Mouse (Mus musculus): ENCODE measurements around the gene Cobll1. TPM values are rescaled to one million over a fixed set of nuclear protein-coding genes. Genes with fewer than 3 reads are reported as not detected.
A peak's percentile ranks its signal among the peaks of the same experiment; 100 is the strongest.

Cobll1 gene
- polyA plus RNA-seq, 1 experiment from 2014 or later, result 4.1 TPM

GRCm38 (mm10) chr2:65211620-65212019 lies 27.6 kb downstream of the Cobll1 start:
- no peaks in the 10 kb centered on the region for H3K27me3 ChIP-seq (replicated peaks; ENCODE audit: low read depth, poor library complexity, severe bottlenecking)
- no peaks in the 10 kb centered on the region for H3K4me1 ChIP-seq
- 91% methylated on average over 3 of the region's 3 CpGs for WGBS
- no peaks in the 10 kb centered on the region for H3K9me3 ChIP-seq
- H3K4me3 ChIP-seq, result no peak overlapping the region
- no peaks in the 10 kb centered on the region for H3K36me3 ChIP-seq (replicated peaks)
- no peak for DNase-seq (ENCODE audit: low spot score)
- no peak overlapping the region for H3K27ac ChIP-seq (replicated peaks)

GRCm38 (mm10) chr2:65207750-65208149 lies 31.5 kb downstream of the Cobll1 start:
- Histone ChIP-seq H3K27me3 (replicated peaks; ENCODE audit: low read depth, poor library complexity, severe bottlenecking) (no peaks in the 10 kb centered on the region), H3K27ac (replicated peaks) (no peak overlapping the region), H3K4me1 (peaks cover 3% of the 10 kb centered on the region; the same call in 1 of the 2 replicates), H3K36me3 (replicated peaks) (no peaks in the 10 kb centered on the region), H3K9me3 (no peaks in the 10 kb centered on the region), H3K4me3 (no peak overlapping the region)
- no peak for DNase-seq (ENCODE audit: low spot score)
- 84% methylated on average over 2 of the region's 2 CpGs for WGBS

DNA sequence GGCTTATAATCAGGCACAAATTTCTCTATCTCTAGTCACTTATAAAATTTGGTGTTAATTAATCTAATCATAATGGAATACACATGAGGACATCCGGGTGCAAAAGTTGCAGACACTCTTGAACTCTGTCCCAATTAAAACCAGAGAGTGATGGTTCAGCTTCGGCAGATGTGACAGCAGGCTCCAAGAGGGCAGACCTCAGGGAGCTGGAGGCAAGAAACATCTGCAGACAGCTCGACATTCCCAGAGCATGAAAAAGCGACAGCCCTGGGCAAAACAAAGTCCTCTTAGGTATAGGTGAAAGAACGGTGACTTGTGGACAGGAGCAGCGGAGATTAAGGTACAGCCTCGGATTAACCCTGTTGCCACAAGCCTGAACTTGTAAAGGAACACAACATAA lies 35.5 kb downstream of the Cobll1 start:
- H3K27me3 ChIP-seq (replicated peaks; ENCODE audit: low read depth, poor library complexity, severe bottlenecking), result no peaks in the 10 kb centered on the region
- no peak for DNase-seq (ENCODE audit: low spot score)
- WGBS, result 43% methylated on average over 7 of the region's 7 CpGs
- H3K27ac ChIP-seq (replicated peaks), result no peak overlapping the region
- no peak overlapping the region for H3K4me3 ChIP-seq
- no peaks in the 10 kb centered on the region for H3K9me3 ChIP-seq
- H3K4me1 ChIP-seq, result peaks cover 3% of the 10 kb centered on the region; the same call in 1 of the 2 replicates
- H3K36me3 ChIP-seq (replicated peaks), result no peaks in the 10 kb centered on the region

GRCm38 (mm10) chr2:65199706-65200105 lies 39.5 kb downstream of the Cobll1 start:
- no peak for DNase-seq (ENCODE audit: low spot score)
- Histone ChIP-seq H3K4me3 (no peak overlapping the region), H3K9me3 (no peaks in the 10 kb centered on the region), H3K27ac (replicated peaks) (no peak overlapping the region), H3K36me3 (replicated peaks) (no peaks in the 10 kb centered on the region), H3K4me1 (peaks cover 3% of the 10 kb centered on the region; the same call in 1 of the 2 replicates), H3K27me3 (replicated peaks; ENCODE audit: low read depth, poor library complexity, severe bottlenecking) (no peaks in the 10 kb centered on the region)
- 81% methylated on average over 9 of the region's 9 CpGs for WGBS

GRCm38 (mm10) chr2:65198605-65199004 lies 40.6 kb downstream of the Cobll1 start:
- no peak for DNase-seq (ENCODE audit: low spot score)
- H3K4me1 ChIP-seq, result no peaks in the 10 kb centered on the region
- no peak overlapping the region for H3K4me3 ChIP-seq
- H3K27me3 ChIP-seq (replicated peaks; ENCODE audit: low read depth, poor library complexity, severe bottlenecking), result no peaks in the 10 kb centered on the region
- WGBS, result 93% methylated on average over 3 of the region's 3 CpGs
- H3K9me3 ChIP-seq, result no peaks in the 10 kb centered on the region
- no peaks in the 10 kb centered on the region for H3K36me3 ChIP-seq (replicated peaks)
- H3K27ac ChIP-seq (replicated peaks), result no peak overlapping the region

DNA sequence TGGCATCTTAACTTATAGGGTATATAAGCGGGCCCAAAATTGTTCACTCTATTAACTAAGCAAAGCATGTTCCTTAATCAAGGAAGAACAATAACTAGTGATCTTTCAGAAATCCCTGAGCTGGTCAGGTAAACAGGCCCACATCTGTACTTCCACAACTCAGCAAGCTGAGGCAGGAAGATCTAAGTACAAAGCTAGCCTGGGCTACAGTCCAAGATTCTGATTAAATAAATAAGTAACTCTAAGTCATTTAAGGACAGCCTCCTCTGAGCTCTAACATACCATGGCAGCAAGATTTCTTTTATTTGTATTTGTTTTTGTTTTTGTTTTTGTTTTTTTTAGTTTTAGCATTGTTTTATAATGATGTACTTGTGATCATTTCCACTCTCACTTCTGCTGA lies 42.2 kb downstream of the Cobll1 start:
- H3K27me3 ChIP-seq (replicated peaks; ENCODE audit: low read depth, poor library complexity, severe bottlenecking), result no peaks in the 10 kb centered on the region
- H3K9me3 ChIP-seq, result no peaks in the 10 kb centered on the region
- no peak for DNase-seq (ENCODE audit: low spot score)
- no peaks in the 10 kb centered on the region for H3K36me3 ChIP-seq (replicated peaks)
- H3K4me1 ChIP-seq, result no peaks in the 10 kb centered on the region
- no peak overlapping the region for H3K27ac ChIP-seq (replicated peaks)
- H3K4me3 ChIP-seq, result no peak overlapping the region
- WGBS, result 91% methylated on average over 1 of the region's 1 CpGs

- no peak overlapping the region for H3K4me3 ChIP-seq
- no peak for DNase-seq (ENCODE audit: low spot score)
- H3K9me3 ChIP-seq, result no peaks in the 10 kb centered on the region
- WGBS, result 90% methylated on average over 9 of the region's 9 CpGs
- H3K27me3 ChIP-seq (replicated peaks; ENCODE audit: low read depth, poor library complexity, severe bottlenecking), result no peaks in the 10 kb centered on the region
- no peaks in the 10 kb centered on the region for H3K36me3 ChIP-seq (replicated peaks)
- no peak overlapping the region for H3K27ac ChIP-seq (replicated peaks)
- no peaks in the 10 kb centered on the region for H3K4me1 ChIP-seq
Measured at GRCm38 (mm10) chr2:65195233-65196010, 43.8 kb downstream of the Cobll1 start.

DNA sequence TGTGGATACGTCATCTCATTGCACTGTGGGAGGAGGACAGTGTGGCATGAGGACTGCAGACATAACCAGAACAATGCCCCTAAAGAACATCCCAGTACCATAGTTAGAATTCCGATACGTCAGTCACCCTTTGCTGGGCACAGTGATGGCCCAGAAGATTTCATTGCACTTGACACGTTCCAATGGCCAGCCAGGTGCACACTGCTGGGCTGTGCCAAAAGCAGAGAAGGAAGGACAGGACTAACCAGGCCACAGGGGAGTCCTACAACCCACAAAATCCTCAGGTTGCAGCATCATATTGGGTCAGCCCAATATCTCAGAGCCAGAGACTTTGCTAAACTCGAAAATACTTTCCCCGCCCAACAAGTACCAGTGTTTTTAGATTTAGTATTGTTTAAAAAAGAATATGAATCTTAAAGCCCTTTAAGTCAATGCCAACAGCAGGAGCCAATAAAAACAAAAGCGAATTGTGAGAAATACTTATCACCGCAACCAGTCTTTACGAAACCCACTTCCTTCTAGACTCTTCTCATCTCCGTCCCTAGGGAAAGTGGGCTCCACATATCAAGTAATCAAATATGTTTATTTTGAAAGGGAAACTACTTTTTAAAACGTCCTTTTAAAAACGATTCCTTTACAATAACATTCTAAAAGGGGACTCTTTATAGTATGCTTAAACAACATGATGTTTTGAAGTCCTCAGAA lies 46.0 kb downstream of the Cobll1 start:
- Histone ChIP-seq H3K9me3 (no peaks in the 10 kb centered on the region), H3K36me3 (replicated peaks) (no peaks in the 10 kb centered on the region), H3K27me3 (replicated peaks; ENCODE audit: low read depth, poor library complexity, severe bottlenecking) (no peaks in the 10 kb centered on the region), H3K4me3 (no peak overlapping the region), H3K4me1 (peaks cover 4% of the 10 kb centered on the region; the same call in 1 of the 2 replicates), H3K27ac (replicated peaks) (no peak overlapping the region)
- no peak for DNase-seq (ENCODE audit: low spot score)
- 79% methylated on average over 12 of the region's 12 CpGs for WGBS

DNA sequence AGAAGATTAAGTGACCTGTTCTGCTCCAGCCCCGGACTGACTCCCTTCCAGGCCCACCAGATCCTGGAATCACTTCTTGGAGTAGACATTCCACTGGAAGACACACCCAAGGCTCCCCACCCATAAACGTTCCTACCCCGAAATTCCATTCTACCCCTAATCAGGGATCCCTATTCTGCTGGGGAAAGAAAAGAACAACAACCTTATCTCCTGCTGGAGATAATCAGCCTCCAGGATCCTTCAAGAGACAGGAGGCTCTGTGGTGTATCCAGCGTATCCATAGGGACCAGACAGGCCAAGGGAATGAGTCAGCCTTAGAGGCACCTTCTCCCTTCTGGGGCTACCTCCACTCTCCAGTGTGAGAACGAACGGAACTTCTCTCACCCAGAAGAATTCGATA lies 47.8 kb downstream of the Cobll1 start:
- Histone ChIP-seq H3K27me3 (replicated peaks; ENCODE audit: low read depth, poor library complexity, severe bottlenecking) (no peaks in the 10 kb centered on the region), H3K27ac (replicated peaks) (no peak overlapping the region), H3K4me1 (peaks cover 4% of the 10 kb centered on the region; the same call in 1 of the 2 replicates), H3K9me3 (no peaks in the 10 kb centered on the region), H3K4me3 (no peak overlapping the region), H3K36me3 (replicated peaks) (no peaks in the 10 kb centered on the region)
- no peak for DNase-seq (ENCODE audit: low spot score)
- WGBS, result 70% methylated on average over 7 of the region's 7 CpGs

- DNase-seq (ENCODE audit: low spot score), result peak; percentile 31
- WGBS, result 54% methylated on average over 7 of the region's 7 CpGs
- peaks cover 4% of the 10 kb centered on the region; the same call in 1 of the 2 replicates for H3K4me1 ChIP-seq
- no peaks in the 10 kb centered on the region for H3K27me3 ChIP-seq (replicated peaks; ENCODE audit: low read depth, poor library complexity, severe bottlenecking)
- no peaks in the 10 kb centered on the region for H3K9me3 ChIP-seq
- H3K36me3 ChIP-seq (replicated peaks), result no peaks in the 10 kb centered on the region
- H3K27ac ChIP-seq (replicated peaks), result no peak overlapping the region
- no peak overlapping the region for H3K4me3 ChIP-seq
Measured at GRCm38 (mm10) chr2:65189346-65189745, 49.9 kb downstream of the Cobll1 start.

DNA sequence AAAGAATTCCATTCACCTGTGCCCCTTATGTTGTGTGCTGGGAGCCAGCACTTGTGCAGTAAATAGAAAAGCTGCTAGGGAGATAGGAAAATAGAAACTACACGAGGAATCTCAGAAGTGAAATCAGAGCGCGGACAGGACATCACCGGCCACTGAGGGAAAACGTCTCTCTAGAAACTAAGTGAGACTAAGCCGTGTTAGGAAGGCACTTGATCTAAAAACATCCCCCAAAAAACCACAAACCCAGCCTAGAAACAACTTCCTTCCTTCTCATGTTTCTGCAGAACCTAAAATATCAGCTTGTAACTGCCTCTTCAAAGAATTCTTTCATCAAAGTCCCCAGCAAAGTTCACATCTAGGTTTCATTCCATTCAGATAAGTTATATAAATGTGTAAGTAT lies 50.6 kb downstream of the Cobll1 start:
- Histone ChIP-seq H3K4me1 (peaks cover 4% of the 10 kb centered on the region; the same call in 1 of the 2 replicates), H3K4me3 (no peak overlapping the region), H3K9me3 (no peaks in the 10 kb centered on the region), H3K36me3 (replicated peaks) (no peaks in the 10 kb centered on the region), H3K27me3 (replicated peaks; ENCODE audit: low read depth, poor library complexity, severe bottlenecking) (no peaks in the 10 kb centered on the region), H3K27ac (replicated peaks) (no peak overlapping the region)
- WGBS, result 61% methylated on average over 6 of the region's 6 CpGs
- DNase-seq (ENCODE audit: low spot score), result no peak

GRCm38 (mm10) chr2:65187652-65188051 lies 51.6 kb downstream of the Cobll1 start:
- H3K9me3 ChIP-seq, result no peaks in the 10 kb centered on the region
- no peak overlapping the region for H3K27ac ChIP-seq (replicated peaks)
- H3K4me3 ChIP-seq, result no peak overlapping the region
- H3K27me3 ChIP-seq (replicated peaks; ENCODE audit: low read depth, poor library complexity, severe bottlenecking), result no peaks in the 10 kb centered on the region
- no peaks in the 10 kb centered on the region for H3K36me3 ChIP-seq (replicated peaks)
- peaks cover 4% of the 10 kb centered on the region for H3K4me1 ChIP-seq
- no peak for DNase-seq (ENCODE audit: low spot score)

DNA sequence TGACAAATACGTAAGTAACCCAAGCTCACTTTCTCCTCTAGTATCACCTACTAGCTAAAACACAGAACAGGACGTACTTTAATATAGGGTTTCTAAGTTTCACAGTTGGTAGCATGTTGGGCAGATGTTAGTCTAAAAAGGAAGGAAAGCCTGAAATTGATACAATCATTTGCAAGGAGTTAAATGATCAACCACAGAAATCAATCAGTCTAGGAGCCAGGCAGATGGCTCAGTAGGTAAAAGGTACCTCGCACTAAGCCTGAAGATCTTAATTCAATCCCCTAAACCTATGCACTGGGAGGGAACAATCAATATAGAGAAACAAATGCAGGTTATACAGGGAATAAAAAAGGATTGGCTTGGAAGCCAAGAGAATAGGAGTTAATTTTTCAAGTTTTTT lies 52.0 kb downstream of the Cobll1 start:
- H3K36me3 ChIP-seq (replicated peaks), result no peaks in the 10 kb centered on the region
- no peak overlapping the region for H3K4me3 ChIP-seq
- 93% methylated on average over 3 of the region's 3 CpGs for WGBS
- no peaks in the 10 kb centered on the region for H3K27me3 ChIP-seq (replicated peaks; ENCODE audit: low read depth, poor library complexity, severe bottlenecking)
- DNase-seq (ENCODE audit: low spot score), result no peak
- no peaks in the 10 kb centered on the region for H3K9me3 ChIP-seq
- H3K27ac ChIP-seq (replicated peaks), result no peak overlapping the region
- peaks cover 9% of the 10 kb centered on the region for H3K4me1 ChIP-seq

Measured in embryonic facial prominence, embryonic 10.5 days (tissue).